8 mouse cellular contexts compared by ENCODE assay signal in the genomic region with DNA sequence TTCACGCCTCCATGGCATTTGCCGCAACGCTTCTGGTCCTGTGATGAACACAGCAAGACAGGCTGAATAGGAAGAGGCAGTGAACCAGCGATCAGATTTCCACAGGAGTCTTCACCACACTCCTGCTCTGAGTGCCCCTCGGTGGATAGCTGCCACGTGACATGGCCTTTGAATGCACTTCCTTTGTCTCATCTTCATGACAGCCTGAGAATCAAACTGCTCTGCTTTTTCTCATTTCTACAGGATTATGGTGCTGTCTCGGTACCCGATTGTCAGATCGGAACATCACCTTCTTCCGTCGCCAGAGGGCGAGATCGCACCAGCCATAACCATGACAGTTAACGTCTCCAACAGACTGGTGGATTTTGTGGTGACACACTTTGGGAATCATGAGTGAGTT. TPM values are rescaled to one million over a fixed set of nuclear protein-coding genes. Genes with fewer than 3 reads are reported as not detected.
DNase-seq lines count a peak whose midpoint lies in the region; ATAC-seq lines count a peak whose summit lies in the region.

No protein-coding gene starts in this region.

- no peak overlapping the region for H3K4me2 ChIP-seq in heart, embryonic 11.5 days
- H3K4me2 ChIP-seq in intestine, embryonic 16.5 days (ENCODE audit: low read depth, low read length): no peak overlapping the region
- H3K4me2 ChIP-seq in midbrain, embryonic 16.5 days (ENCODE audit: low read length): peak overlapping the region; percentile 34; the same call in 1 of the 2 replicates
- H3K4me2 ChIP-seq in stomach, embryonic 16.5 days (ENCODE audit: low read depth, low read length): no peak overlapping the region

- no peaks in the 10 kb centered on the region for H3K4me1 ChIP-seq in heart, embryonic 11.5 days (ENCODE audit: control insufficient read depth, insufficient read depth, low read length)
- no peaks in the 10 kb centered on the region for H3K4me1 ChIP-seq in intestine, embryonic 16.5 days (ENCODE audit: control insufficient read depth, insufficient read depth, low read length)
- peaks cover 4% of the 10 kb centered on the region; the same call in 1 of the 2 replicates for H3K4me1 ChIP-seq in midbrain, embryonic 16.5 days (ENCODE audit: control insufficient read depth, insufficient read depth, low read length)
- peaks cover 3% of the 10 kb centered on the region; the same call in 1 of the 2 replicates for H3K4me1 ChIP-seq in stomach, embryonic 16.5 days (ENCODE audit: control insufficient read depth, insufficient read depth, low read length)

- peak; percentile 62 to 88 for DNase-seq in heart, adult 18-20 months
- DNase-seq in cerebellum, postnatal 36 days: peak; percentile 76 to 83
- peak; percentile 31 for DNase-seq in gastrocnemius, adult 8-10 months (ENCODE audit: low spot score in 2 of 2)
- peak; percentile 75 to 85 for DNase-seq in left cerebral cortex, postnatal 36 days (ENCODE audit: low spot score in 2 of 2)

- H3K4me3 ChIP-seq in heart, embryonic 11.5 days (ENCODE audit: low read depth, low read length): no peak overlapping the region
- no peak overlapping the region for H3K4me3 ChIP-seq in intestine, embryonic 16.5 days (ENCODE audit: low read length)
- H3K4me3 ChIP-seq in midbrain, embryonic 16.5 days (ENCODE audit: low read depth, low read length): no peak overlapping the region
- H3K4me3 ChIP-seq in stomach, embryonic 16.5 days (replicated peaks; ENCODE audit: low read length): no peak overlapping the region

- no peaks in the 10 kb centered on the region for H3K36me3 ChIP-seq in heart, embryonic 11.5 days (ENCODE audit: control insufficient read depth, insufficient read depth, low read length)
- no peaks in the 10 kb centered on the region for H3K36me3 ChIP-seq in intestine, embryonic 16.5 days (ENCODE audit: control insufficient read depth, insufficient read depth, low read length)
- H3K36me3 ChIP-seq in midbrain, embryonic 16.5 days (ENCODE audit: control insufficient read depth, insufficient read depth, low read length): no peaks in the 10 kb centered on the region
- no peaks in the 10 kb centered on the region for H3K36me3 ChIP-seq in stomach, embryonic 16.5 days (ENCODE audit: control insufficient read depth, insufficient read depth, low read length)

- 19% methylated on average over 14 of the region's 14 CpGs for WGBS in heart, embryonic 11.5 days (ENCODE audit: insufficient replicate concordance)
- WGBS in intestine, embryonic 16.5 days: 18% methylated on average over 14 of the region's 14 CpGs
- 9% methylated on average over 14 of the region's 14 CpGs for WGBS in midbrain, embryonic 16.5 days
- WGBS in stomach, embryonic 16.5 days: 22% methylated on average over 14 of the region's 14 CpGs

- H3K27me3 ChIP-seq in heart, embryonic 11.5 days (ENCODE audit: control insufficient read depth, insufficient read depth, low read length): no peaks in the 10 kb centered on the region
- H3K27me3 ChIP-seq in intestine, embryonic 16.5 days (replicated peaks; ENCODE audit: control insufficient read depth, insufficient read depth, low read length): no peaks in the 10 kb centered on the region
- H3K27me3 ChIP-seq in midbrain, embryonic 16.5 days (ENCODE audit: control insufficient read depth, insufficient read depth, low read depth, low read length): no peaks in the 10 kb centered on the region
- no peaks in the 10 kb centered on the region for H3K27me3 ChIP-seq in stomach, embryonic 16.5 days (ENCODE audit: control insufficient read depth, insufficient read depth, low read length)

- ATAC-seq in heart, embryonic 11.5 days (replicated peaks; ENCODE audit: insufficient number of reproducible peaks, low FRiP score, low TSS enrichment): no peak
- peak; percentile 67 for ATAC-seq in intestine, embryonic 16.5 days
- peak; percentile 94 for ATAC-seq in midbrain, embryonic 16.5 days
- peak; percentile 56; the same call in 1 of the 2 replicates for ATAC-seq in stomach, embryonic 16.5 days (ENCODE audit: insufficient read depth, low FRiP score)

- no peak overlapping the region for H3K27ac ChIP-seq in heart, embryonic 11.5 days (ENCODE audit: low read depth, low read length)
- H3K27ac ChIP-seq in intestine, embryonic 16.5 days (ENCODE audit: low read length): no peak overlapping the region
- H3K27ac ChIP-seq in midbrain, embryonic 16.5 days (ENCODE audit: low read length): peak overlapping the region; percentile 3; the same call in 1 of the 2 replicates
- H3K27ac ChIP-seq in stomach, embryonic 16.5 days (ENCODE audit: low read length): no peak overlapping the region

- H3K9me3 ChIP-seq in heart, embryonic 11.5 days (replicated peaks; ENCODE audit: control insufficient read depth, low read length): no peaks in the 10 kb centered on the region
- H3K9me3 ChIP-seq in intestine, embryonic 16.5 days (ENCODE audit: control insufficient read depth, low read length): no peaks in the 10 kb centered on the region
- no peaks in the 10 kb centered on the region for H3K9me3 ChIP-seq in midbrain, embryonic 16.5 days (replicated peaks; ENCODE audit: control insufficient read depth, low read length, poor library complexity, severe bottlenecking)
- no peaks in the 10 kb centered on the region for H3K9me3 ChIP-seq in stomach, embryonic 16.5 days (replicated peaks; ENCODE audit: control insufficient read depth, low read length)

- intact Hi-C loops in left cerebral cortex, postnatal 36 days (cut with DNase I): loop anchor here (1.0 to 5.0 kb wide), 3 partner anchors 111 to 206 kb away; no protein-coding TSS in a partner anchor

- H3K9ac ChIP-seq in heart, embryonic 11.5 days (ENCODE audit: low read depth, low read length): no peak overlapping the region
- no peak overlapping the region for H3K9ac ChIP-seq in intestine, embryonic 16.5 days (ENCODE audit: low read depth, low read length)
- H3K9ac ChIP-seq in midbrain, embryonic 16.5 days (ENCODE audit: low read depth, low read length): peak overlapping the region; percentile 10; the same call in 1 of the 2 replicates
- no peak overlapping the region for H3K9ac ChIP-seq in stomach, embryonic 16.5 days (ENCODE audit: low read length)

RNA-seq across cellular contexts. Expression of a gene that starts 25.7 kb away (rescaled TPM):
- total RNA-seq in heart, adult 18-20 months (2021): not detected
- polyA plus RNA-seq in heart, embryonic 11.5 days (2014; fragmentation: Nextera tagmentation; extraction: Ambion mirVana): not detected in 2 replicates
- total RNA-seq in gastrocnemius, adult 8-10 months (2022): not detected
- 0.13 and 0.16 TPM in 2 replicates for polyA plus RNA-seq in intestine, embryonic 16.5 days (2015; fragmentation: Nextera tagmentation; extraction: Ambion mirVana)
- total RNA-seq in left cerebral cortex, postnatal 36 days (2021): 1 to 10 TPM; 1.7 to 2.1 TPM
- 0.18 and 0.40 TPM in 2 replicates for polyA plus RNA-seq in midbrain, embryonic 16.5 days (2015; fragmentation: Nextera tagmentation; extraction: Ambion mirVana)
- 5.4 and 5.6 TPM in 2 replicates for polyA plus RNA-seq in stomach, embryonic 16.5 days (2015; fragmentation: Nextera tagmentation; extraction: Ambion mirVana)

RNA-seq across cellular contexts. Expression of a gene that starts 49.2 kb away (rescaled TPM):
- 10 to 100 TPM; 16.3 to 18.8 TPM for total RNA-seq in heart, adult 18-20 months (2021)
- 22.2 and 22.6 TPM in 2 replicates for polyA plus RNA-seq in heart, embryonic 11.5 days (2014; fragmentation: Nextera tagmentation; extraction: Ambion mirVana)
- 10 to 100 TPM in 3 of 4 experiments, 1 to 10 TPM in 1; 6.9 to 11.6 (median 10.1) TPM for total RNA-seq in gastrocnemius, adult 8-10 months (2022)
- 14.8 and 14.9 TPM in 2 replicates for polyA plus RNA-seq in intestine, embryonic 16.5 days (2015; fragmentation: Nextera tagmentation; extraction: Ambion mirVana)
- total RNA-seq in left cerebral cortex, postnatal 36 days (2021): 100 to 1,000 TPM; 120 to 135 TPM
- polyA plus RNA-seq in midbrain, embryonic 16.5 days (2015; fragmentation: Nextera tagmentation; extraction: Ambion mirVana): 51.5 and 56.3 TPM in 2 replicates
- polyA plus RNA-seq in stomach, embryonic 16.5 days (2015; fragmentation: Nextera tagmentation; extraction: Ambion mirVana): 19.3 and 20.7 TPM in 2 replicates
